Mouse (Mus musculus) intestine, postnatal 0 days (tissue): ENCODE measurements around the gene Arih1. TPM values are rescaled to one million over a fixed set of nuclear protein-coding genes. Genes with fewer than 3 reads are reported as not detected.

Experiments used
- ATAC-seq: fragments of 200-750 bp; cut with Nextera tagmentation; 2 replicates; pipeline ENCODE4 v1.8.0; 2017; ENCODE audit warnings: mild to moderate bottlenecking, moderate TSS enrichment, moderate library complexity
- H3K27ac ChIP-seq: fragments of 300-500 bp; sonication (generic); 2 replicates; pipeline ENCODE4 v1.5.1; 2014; ENCODE audit warnings: mild to moderate bottlenecking, low read depth, low read length, moderate library complexity
- H3K27me3 ChIP-seq: fragments of 300-500 bp; sonication (generic); replicated peaks from 2 replicates; pipeline ENCODE4 v1.6.1; 2014; ENCODE audit warnings: low read length, mixed read lengths; ENCODE audit not compliant: control insufficient read depth, insufficient read depth
- H3K36me3 ChIP-seq: fragments of 300-500 bp; sonication (generic); 2 replicates; pipeline ENCODE4 v1.6.1; 2014; ENCODE audit warnings: mild to moderate bottlenecking, moderate library complexity; ENCODE audit not compliant: control insufficient read depth, insufficient read depth
- H3K4me1 ChIP-seq: fragments of 300-500 bp; sonication (generic); replicated peaks from 2 replicates; pipeline ENCODE4 v1.6.1; 2014; ENCODE audit warnings: antibody characterized with exemption, low read length, mixed read lengths; ENCODE audit not compliant: control insufficient read depth, insufficient read depth
- H3K4me2 ChIP-seq: fragments of 300-500 bp; sonication (generic); replicated peaks from 2 replicates; pipeline ENCODE4 v1.6.1; 2014; ENCODE audit warnings: low read depth, mild to moderate bottlenecking, moderate library complexity
- H3K4me3 ChIP-seq: fragments of 300-500 bp; sonication (generic); 2 replicates; pipeline ENCODE4 v1.5.1; 2014; ENCODE audit warnings: low read depth, low read length
- H3K9ac ChIP-seq: fragments of 300-500 bp; sonication (generic); 2 replicates; pipeline ENCODE4 v1.6.1; 2014; ENCODE audit warnings: mild to moderate bottlenecking, low read depth, low read length
- H3K9me3 ChIP-seq: fragments of 300-500 bp; sonication (generic); 2 replicates; pipeline ENCODE4 v1.6.1; 2016; ENCODE audit warnings: mixed run types; ENCODE audit not compliant: control insufficient read depth
- CTCF ChIP-seq: sonication (generic); IDR thresholded peaks from 2 replicates; pipeline ENCODE4 v1.5.1; 2016; ENCODE audit warnings: low read depth, mild to moderate bottlenecking, control low read depth, antibody characterized with exemption, moderate library complexity
- WGBS: fragments of 180-500 bp; shearing (Covaris S2); extraction: QIAGEN DNeasy Blood & Tissue Kit; methylation state at CpG from one replicate; pipeline ENCODE4 v1.1.7; 2014; 5-methylcytosine and 5-hydroxymethylcytosine counted together
- polyA plus RNA-seq: library from polyadenylated mRNA; unstranded; fragments of >200 nt; fragmentation: Nextera tagmentation; extraction: Ambion mirVana; gene quantifications from 2 replicates; pipeline ENCODE4 v1.2.1, GENCODE M21; 2015

The Arih1 gene
- polyA plus RNA-seq, 1 experiment from 2014 or later: 7.2 TPM

GRCm38 (mm10) chr9:59487331-59487730 is 913 bp upstream of the Arih1 start:
- TF ChIP-seq CTCF: no peak
- Histone ChIP-seq H3K9ac (peak overlapping the region; percentile 95), H3K4me1 (0 out of 2 replicates have a peak, but pooled peaks cover 4% of the 10 kb centered on the region), H3K4me3 (peak overlapping the region; percentile 93), H3K9me3 (no peaks in the 10 kb centered on the region), H3K27ac (peak overlapping the region; percentile 100), H3K36me3 (no peaks in the 10 kb centered on the region), H3K27me3 (no peaks in the 10 kb centered on the region), H3K4me2 (peak overlapping the region; percentile 73)
- ATAC-seq: no peak

DNA sequence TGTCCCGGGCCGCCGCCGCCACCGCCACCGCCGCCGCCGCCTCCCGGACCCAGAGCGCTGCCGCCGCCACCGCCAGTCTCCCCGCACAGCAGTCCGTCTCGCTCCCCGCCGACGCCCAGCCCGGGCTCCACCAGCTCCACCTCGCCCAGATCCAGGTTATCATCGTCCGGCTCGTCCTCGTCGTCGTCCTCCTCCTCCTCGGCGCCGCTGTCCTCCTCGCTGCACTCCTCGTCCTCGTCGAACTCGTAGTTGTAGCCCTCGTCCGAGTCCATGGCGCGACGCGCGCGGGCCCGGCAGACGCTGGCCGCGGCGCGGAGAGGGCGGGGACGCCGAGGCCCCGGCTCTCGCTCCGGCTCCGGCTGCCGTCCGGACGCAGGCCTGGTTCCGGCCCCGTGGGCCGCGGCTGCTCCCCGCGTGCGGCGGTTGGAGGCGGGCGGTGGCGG is 321 bp downstream of the Arih1 start:
- H3K9ac ChIP-seq: peak overlapping the region; percentile 95
- peak overlapping the region; percentile 100 for H3K27ac ChIP-seq
- H3K4me1 ChIP-seq: 0 out of 2 replicates have a peak, but pooled peaks cover 4% of the 10 kb centered on the region
- WGBS: under 1% methylated on average over 56 of the region's 71 CpGs
- no peaks in the 10 kb centered on the region for H3K27me3 ChIP-seq
- H3K9me3 ChIP-seq: no peaks in the 10 kb centered on the region
- H3K4me3 ChIP-seq: peak overlapping the region; percentile 93
- peak overlapping the region; percentile 73 for H3K4me2 ChIP-seq
- H3K36me3 ChIP-seq: no peaks in the 10 kb centered on the region
- no peak for TF ChIP-seq CTCF
- ATAC-seq: peak; percentile 73

- peak; percentile 53 for ATAC-seq
- under 1% methylated on average over 34 of the region's 34 CpGs for WGBS
- no peaks in the 10 kb centered on the region for H3K27me3 ChIP-seq
- H3K9ac ChIP-seq: peak overlapping the region; percentile 95
- peak overlapping the region; percentile 93 for H3K4me3 ChIP-seq
- no peaks in the 10 kb centered on the region for H3K9me3 ChIP-seq
- peak overlapping the region; percentile 100 for H3K27ac ChIP-seq
- TF ChIP-seq CTCF: peak; percentile 43
- H3K36me3 ChIP-seq: no peaks in the 10 kb centered on the region
- H3K4me2 ChIP-seq: peak overlapping the region; percentile 73
- H3K4me1 ChIP-seq: 0 out of 2 replicates have a peak, but pooled peaks cover 4% of the 10 kb centered on the region
These were observed 825 bp downstream of the Arih1 start for GRCm38 (mm10) chr9:59485511-59486075.

DNA sequence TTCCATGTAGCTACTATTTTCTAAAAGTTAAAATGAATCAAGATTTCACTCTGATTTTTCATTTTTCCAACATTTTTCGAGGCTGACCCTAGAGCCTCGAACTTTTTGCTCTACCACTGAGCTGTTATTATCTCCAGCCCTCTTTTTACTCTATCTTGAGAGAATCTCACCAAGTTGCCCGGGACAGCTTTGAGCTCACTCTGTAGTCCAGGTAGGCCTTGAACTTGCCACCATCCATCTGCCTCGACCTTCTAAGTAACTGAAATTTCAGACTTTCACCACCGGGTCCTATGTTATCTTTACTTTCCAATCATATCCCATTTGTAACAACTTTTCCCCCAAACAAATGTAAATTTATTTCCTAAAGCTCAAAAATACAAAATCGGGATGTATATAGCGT is 1.7 kb downstream of the Arih1 start:
- H3K9ac ChIP-seq: peak overlapping the region; percentile 95
- 0 out of 2 replicates have a peak, but pooled peaks cover 4% of the 10 kb centered on the region for H3K4me1 ChIP-seq
- H3K27me3 ChIP-seq: no peaks in the 10 kb centered on the region
- H3K27ac ChIP-seq: no peak overlapping the region
- no peak for ATAC-seq
- no peak for TF ChIP-seq CTCF
- peak overlapping the region; percentile 73 for H3K4me2 ChIP-seq
- no peaks in the 10 kb centered on the region for H3K36me3 ChIP-seq
- H3K9me3 ChIP-seq: no peaks in the 10 kb centered on the region
- 4% methylated on average over 7 of the region's 7 CpGs for WGBS
- peak overlapping the region; percentile 93 for H3K4me3 ChIP-seq

DNA sequence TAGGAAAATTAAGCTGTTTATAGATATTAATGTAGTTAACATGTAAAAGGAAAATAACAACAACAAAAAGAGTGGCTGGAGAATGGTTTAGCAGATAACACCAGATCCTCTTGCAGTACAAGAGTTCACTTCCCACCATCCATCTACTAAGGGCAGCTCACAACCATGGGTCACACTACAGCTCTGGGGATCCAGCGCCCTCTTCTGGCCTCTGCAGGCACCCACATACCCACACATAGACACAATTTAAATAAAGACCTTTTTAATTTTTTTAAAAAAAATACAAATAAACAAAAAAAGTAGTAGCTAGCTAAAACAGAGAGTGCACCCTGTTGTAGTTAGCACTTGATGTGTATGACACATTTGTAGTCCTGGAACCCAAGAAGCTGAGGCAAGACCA is 4.0 kb downstream of the Arih1 start:
- Histone ChIP-seq H3K36me3 (no peaks in the 10 kb centered on the region), H3K27ac (no peak overlapping the region), H3K4me1 (0 out of 2 replicates have a peak, but pooled peaks cover 4% of the 10 kb centered on the region), H3K4me3 (no peak overlapping the region), H3K27me3 (no peaks in the 10 kb centered on the region), H3K9me3 (no peaks in the 10 kb centered on the region), H3K4me2 (no peak overlapping the region), H3K9ac (no peak overlapping the region)
- no peak for ATAC-seq
- 46% methylated on average over 1 of the region's 1 CpGs for WGBS
- TF ChIP-seq CTCF: peak; percentile 71

GRCm38 (mm10) chr9:59476617-59477016 is 9.8 kb downstream of the Arih1 start:
- Histone ChIP-seq H3K27me3 (no peaks in the 10 kb centered on the region), H3K9ac (no peak overlapping the region), H3K4me2 (no peak overlapping the region), H3K4me3 (no peak overlapping the region), H3K9me3 (no peaks in the 10 kb centered on the region), H3K27ac (no peak overlapping the region), H3K4me1 (no peaks in the 10 kb centered on the region; the same call in 1 of the 2 replicates), H3K36me3 (0 out of 2 replicates have a peak, but pooled peaks cover 6% of the 10 kb centered on the region)
- TF ChIP-seq CTCF: no peak
- 84% methylated on average over 2 of the region's 2 CpGs for WGBS
- no peak for ATAC-seq
